Mouse (Mus musculus) C2C12 (cell line): ENCODE results near the gene Pgm1. TPM values are rescaled to one million over a fixed set of nuclear protein-coding genes. Genes with fewer than 3 reads are reported as not detected.

ENCODE experiments used
- H3K27me3 ChIP-seq: one replicate; pipeline ENCODE4 v1.6.1; 2011; ENCODE audit not compliant: control insufficient read depth, insufficient read depth, insufficient read length
- H3K36me3 ChIP-seq: one replicate; pipeline ENCODE4 v1.6.1; 2011; ENCODE audit not compliant: control insufficient read depth, insufficient read depth
- H3K4me3 ChIP-seq: one replicate; pipeline ENCODE4 v1.5.1; 2011; ENCODE audit warnings: mild to moderate bottlenecking, control low read depth; ENCODE audit not compliant: poor library complexity, insufficient read depth, severe bottlenecking
- H3K79me2 ChIP-seq: one replicate; pipeline ENCODE4 v1.6.1; 2011; ENCODE audit not compliant: control insufficient read depth, insufficient read depth
- H3K79me3 ChIP-seq: one replicate; pipeline ENCODE4 v1.6.1; 2011; ENCODE audit warnings: low read depth, control low read depth
- H3ac ChIP-seq: one replicate; pipeline ENCODE3; 2011; ENCODE audit warnings: low read depth; ENCODE audit not compliant: control insufficient read depth, insufficient read length
- CEBPB ChIP-seq: IDR thresholded peaks from one replicate; pipeline ENCODE4 v1.6.1; 2011; ENCODE audit warnings: low read depth, mild to moderate bottlenecking, control low read depth, moderate library complexity
- CTCF ChIP-seq: IDR thresholded peaks from one replicate; pipeline ENCODE4 v1.5.1; 2011; ENCODE audit not compliant: control insufficient read depth, insufficient read depth, insufficient read length
- FOSL1 ChIP-seq: IDR thresholded peaks from one replicate; pipeline ENCODE4 v1.8.0; 2011; ENCODE audit warnings: mild to moderate bottlenecking, low read length; ENCODE audit not compliant: poor library complexity, insufficient read depth, severe bottlenecking
- MAX ChIP-seq: IDR thresholded peaks from one replicate; pipeline ENCODE4 v1.6.1; 2011; ENCODE audit warnings: mild to moderate bottlenecking, control low read depth
- MYOD1 ChIP-seq: IDR thresholded peaks from one replicate; pipeline ENCODE4 v1.6.1; 2011; ENCODE audit warnings: low read depth; ENCODE audit not compliant: control insufficient read depth, insufficient read length
- MYOG ChIP-seq: IDR thresholded peaks from one replicate; pipeline ENCODE4 v1.6.1; 2011; ENCODE audit not compliant: control insufficient read depth, insufficient read length; ENCODE audit errors: extremely low read depth
- USF1 ChIP-seq: IDR thresholded peaks from one replicate; pipeline ENCODE4 v1.6.1; 2011; ENCODE audit warnings: low read depth, mild to moderate bottlenecking, control low read depth, moderate library complexity
- polyA plus RNA-seq: library from polyadenylated mRNA; unstranded; fragments of >200 nt; fragmentation: generic; extraction: Trizol; gene quantifications from one replicate; pipeline ENCODE4 v1.2.1, GENCODE M21; 2012; ENCODE audit warnings: missing spikeins

Pgm1 gene
- polyA plus RNA-seq, 1 experiment, result 41.0 TPM

DNA sequence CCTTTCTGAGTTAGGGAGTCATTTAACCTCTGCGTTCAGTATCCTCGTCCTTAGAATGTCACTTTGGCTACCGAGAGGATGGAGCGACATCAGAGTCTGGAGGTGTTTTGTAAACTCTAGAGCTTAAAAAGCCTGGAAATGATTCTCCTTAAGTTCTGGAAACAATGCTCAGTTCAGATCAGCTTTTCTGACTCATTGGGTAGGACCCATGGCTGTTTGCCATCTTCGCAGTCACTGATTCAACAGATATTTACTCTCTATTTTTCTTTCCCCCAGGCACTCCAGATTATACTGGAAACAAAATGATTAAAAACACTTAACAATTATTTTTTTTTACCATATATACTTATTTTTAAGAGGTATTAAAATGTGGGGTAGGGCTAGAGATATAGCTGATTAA is 50.1 kb downstream of the Pgm1 start:
- TF ChIP-seq MYOD1 (no peak), CTCF (no peak), CEBPB (no peak), MAX (no peak), FOSL1 (no peak), USF1 (no peak), MYOG (no peak)
- no peak overlapping the region for H3K4me3 ChIP-seq
- peaks cover 17% of the 10 kb centered on the region for H3K36me3 ChIP-seq
- no peaks in the 10 kb centered on the region for H3K27me3 ChIP-seq
- H3ac ChIP-seq, result no peak overlapping the region
- no peaks in the 10 kb centered on the region for H3K79me3 ChIP-seq
- no peaks in the 10 kb centered on the region for H3K79me2 ChIP-seq

DNA sequence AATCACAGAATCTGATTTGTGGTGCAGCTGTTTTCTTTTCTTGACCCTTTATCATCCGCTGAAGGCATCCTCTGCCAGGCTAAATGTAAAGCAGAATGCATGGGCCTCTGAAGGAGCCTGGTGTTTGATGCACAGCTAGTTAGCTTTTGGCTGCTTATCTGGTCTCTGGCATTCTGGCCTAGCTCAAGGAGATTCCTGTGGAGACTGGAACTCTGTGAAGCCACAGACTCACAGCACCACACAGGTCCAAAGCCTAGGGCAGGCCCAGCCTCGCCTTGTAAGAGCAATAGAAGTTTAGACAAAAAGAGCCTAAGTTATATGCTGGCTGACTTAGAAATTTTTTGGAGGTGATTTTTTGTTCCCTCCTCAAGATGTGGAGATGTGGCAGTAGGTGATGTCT is 52.0 kb downstream of the Pgm1 start:
- H3K79me3 ChIP-seq, result no peaks in the 10 kb centered on the region
- H3K79me2 ChIP-seq, result no peaks in the 10 kb centered on the region
- H3K36me3 ChIP-seq, result peaks cover 17% of the 10 kb centered on the region
- TF ChIP-seq CTCF, result no peak
- no peak for TF ChIP-seq USF1
- no peak for TF ChIP-seq CEBPB
- no peak for TF ChIP-seq FOSL1
- H3K4me3 ChIP-seq, result no peak overlapping the region
- H3ac ChIP-seq, result no peak overlapping the region
- no peaks in the 10 kb centered on the region for H3K27me3 ChIP-seq

DNA sequence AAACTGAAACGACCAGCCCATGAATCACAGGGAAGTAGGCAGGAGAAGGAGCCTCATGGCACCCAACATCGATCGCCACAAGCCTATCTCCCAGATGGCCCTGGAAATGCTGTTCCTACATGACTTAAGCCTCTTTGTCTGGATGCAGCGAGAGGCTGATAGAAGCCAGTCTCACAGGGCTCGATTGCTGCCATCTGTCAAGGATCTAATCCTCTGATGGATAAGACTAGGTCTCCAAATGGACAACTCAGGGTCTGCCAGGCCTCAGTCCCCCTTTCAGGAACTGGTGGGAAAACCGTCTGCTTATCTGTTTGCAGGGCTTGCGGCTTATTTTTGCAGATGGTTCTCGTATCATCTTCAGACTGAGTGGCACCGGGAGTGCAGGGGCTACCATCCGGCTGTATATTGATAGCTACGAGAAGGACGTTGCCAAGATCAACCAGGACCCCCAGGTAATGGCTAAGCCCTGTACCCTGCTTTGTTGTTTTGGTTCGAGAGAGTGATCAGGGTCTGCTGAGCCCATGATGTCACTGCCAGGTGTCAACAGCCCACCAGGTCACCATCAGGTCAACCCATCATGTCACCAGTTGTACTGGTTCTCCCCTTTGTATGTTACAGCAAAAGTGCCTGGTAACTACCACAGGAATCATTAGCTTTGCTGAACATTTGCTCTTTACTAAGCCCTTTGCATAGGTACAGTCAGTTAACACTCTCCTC is 54.6 kb downstream of the Pgm1 start:
- TF ChIP-seq MYOG (no peak), FOSL1 (no peak), CTCF (no peak), MYOD1 (no peak), CEBPB (no peak), USF1 (no peak), MAX (no peak)
- H3K79me2 ChIP-seq, result no peaks in the 10 kb centered on the region
- no peaks in the 10 kb centered on the region for H3K79me3 ChIP-seq
- no peaks in the 10 kb centered on the region for H3K27me3 ChIP-seq
- no peak overlapping the region for H3K4me3 ChIP-seq
- no peak overlapping the region for H3ac ChIP-seq
- H3K36me3 ChIP-seq, result peaks cover 17% of the 10 kb centered on the region

DNA sequence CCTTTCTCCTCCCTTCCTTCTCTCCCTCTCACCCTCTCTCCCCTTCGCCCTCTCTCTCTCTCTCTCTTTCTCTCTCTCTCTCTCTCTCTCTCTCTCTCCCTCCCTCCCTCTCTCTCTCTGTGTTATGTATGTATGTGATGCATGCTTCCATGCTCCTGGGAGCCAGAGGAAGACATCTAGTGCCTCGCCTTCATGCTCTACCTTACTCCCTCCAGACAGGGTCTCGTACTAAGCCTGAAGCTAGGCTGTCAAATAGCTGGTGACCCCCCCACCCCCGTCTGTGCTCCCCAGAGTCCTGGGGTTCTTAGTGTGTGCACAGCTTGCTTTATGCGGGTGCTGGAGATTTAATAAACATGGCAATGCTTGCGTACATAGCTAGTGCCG is 55.1 kb downstream of the Pgm1 start:
- Histone ChIP-seq H3K27me3 (no peaks in the 10 kb centered on the region), H3K36me3 (peaks cover 17% of the 10 kb centered on the region), H3K79me3 (no peaks in the 10 kb centered on the region), H3K4me3 (no peak overlapping the region), H3K79me2 (no peaks in the 10 kb centered on the region), H3ac (no peak overlapping the region)
- TF ChIP-seq MYOD1 (no peak), CEBPB (no peak), MYOG (no peak), USF1 (no peak), CTCF (no peak), FOSL1 (no peak), MAX (no peak)

DNA sequence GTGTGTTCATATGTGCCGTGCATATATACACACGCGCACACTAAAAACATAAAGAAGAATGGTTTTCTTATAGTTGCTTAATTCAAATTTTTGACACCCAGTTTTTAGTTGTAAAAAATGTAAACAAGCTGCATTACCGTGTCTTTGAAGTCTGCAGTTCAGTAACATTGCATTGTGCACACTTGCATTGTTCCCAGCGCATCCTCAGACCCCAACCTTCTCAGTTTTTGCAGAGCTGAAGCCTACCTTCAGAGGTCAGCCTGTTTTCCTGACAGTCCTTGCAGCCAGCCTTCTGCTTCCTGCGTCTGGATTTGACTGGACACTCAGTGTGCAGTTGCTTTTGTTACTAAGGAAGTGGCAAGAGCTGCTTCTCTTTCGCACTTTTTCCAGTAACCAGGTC is 55.9 kb downstream of the Pgm1 start:
- Histone ChIP-seq H3ac (no peak overlapping the region), H3K4me3 (no peak overlapping the region), H3K79me2 (no peaks in the 10 kb centered on the region), H3K36me3 (peaks cover 15% of the 10 kb centered on the region), H3K79me3 (no peaks in the 10 kb centered on the region), H3K27me3 (no peaks in the 10 kb centered on the region)
- TF ChIP-seq MYOG, result no peak
- no peak for TF ChIP-seq CTCF
- no peak for TF ChIP-seq FOSL1
- no peak for TF ChIP-seq USF1

DNA sequence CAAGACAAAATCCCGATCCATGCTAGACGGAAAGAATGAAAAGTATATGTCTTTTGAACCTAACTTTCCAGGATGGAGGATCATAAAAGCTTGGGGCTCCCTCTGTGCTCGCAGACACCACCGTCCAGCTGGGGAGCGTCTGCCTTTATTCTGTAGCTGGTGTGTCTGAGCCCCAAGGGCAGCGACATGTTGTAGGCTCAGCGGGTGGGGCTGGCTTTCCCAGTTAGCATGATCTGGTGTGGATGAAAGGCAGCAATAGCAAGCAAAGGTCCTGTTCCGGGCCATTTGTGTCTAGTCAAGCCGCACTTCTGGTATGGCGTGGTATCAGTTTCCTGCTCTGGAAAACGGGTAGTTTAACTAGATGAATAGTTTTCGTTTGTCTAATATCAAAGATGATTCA is 56.4 kb downstream of the Pgm1 start:
- no peaks in the 10 kb centered on the region for H3K79me3 ChIP-seq
- H3K4me3 ChIP-seq, result no peak overlapping the region
- TF ChIP-seq MYOD1, result no peak
- TF ChIP-seq CTCF, result no peak
- TF ChIP-seq USF1, result no peak
- no peak for TF ChIP-seq MYOG
- TF ChIP-seq MAX, result no peak
- TF ChIP-seq FOSL1, result no peak
- no peak for TF ChIP-seq CEBPB
- H3K36me3 ChIP-seq, result peaks cover 12% of the 10 kb centered on the region
- H3ac ChIP-seq, result no peak overlapping the region
- H3K27me3 ChIP-seq, result no peaks in the 10 kb centered on the region
- H3K79me2 ChIP-seq, result no peaks in the 10 kb centered on the region
